Mouse (Mus musculus) left cerebral cortex, postnatal 14 days (tissue): ENCODE results near the gene Colq. TPM values are rescaled to one million over a fixed set of nuclear protein-coding genes. Genes with fewer than 3 reads are reported as not detected.

Source experiments
- DNase-seq, 2 experiments: peaks; one replicate each; pipeline ENCODE4 v3.0.0; 2021 to 2022; ENCODE audit warnings: low spot score in 2 of 2, mixed read lengths in 1 of 2
- intact Hi-C: fragments of 180-260 bp; cut with DNase I; formaldehyde crosslinking; loops from one replicate; pipeline ENCODE4 v1.15.1; 2025
- total RNA-seq, 2 experiments: library from RNA; stranded (reverse); gene quantifications; 2 replicates each; pipeline ENCODE4 v1.2.3; 2021

The Colq gene
- total RNA-seq, 2 experiments from 2014 or later: 2.9 to 3.1 TPM

DNA sequence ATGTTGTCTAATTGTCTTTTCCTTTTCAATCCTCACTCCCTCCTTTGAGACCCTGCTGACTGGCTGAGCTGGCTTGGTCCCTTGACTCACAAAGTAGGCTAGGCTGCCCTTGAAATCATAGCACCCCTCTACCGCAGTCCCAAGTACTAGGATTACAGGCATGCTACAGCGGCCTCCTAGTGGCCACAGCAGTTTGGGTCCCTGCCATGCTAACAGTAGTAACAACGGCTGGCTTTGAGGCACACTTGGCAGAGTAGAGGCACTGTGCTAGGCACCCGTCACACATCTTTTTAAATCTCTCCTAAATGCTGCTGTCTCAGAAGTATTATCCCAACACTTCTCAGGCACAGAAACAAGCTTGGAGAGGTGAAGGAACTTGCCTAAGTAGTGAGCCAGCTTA lies 104.7 kb downstream of the Colq start:
- intact Hi-C loops: no loop called here
- DNase-seq: no peak

- intact Hi-C loops: no loop called here
- DNase-seq: no peak
Observed at GRCm38 (mm10) chr14:31482417-31482816, 108.7 kb downstream of the Colq start.

GRCm38 (mm10) chr14:31473297-31473696 lies 117.8 kb downstream of the Colq start:
- no peak for DNase-seq
- intact Hi-C loops: loop anchor here (2.0 to 5.0 kb wide), 2 partner anchors 86 to 200 kb away; no protein-coding TSS in a partner anchor

Other genes with a start within 250 kb of the Colq start
- gene Sh3bp5, start 155.3 kb downstream of the Colq start, total RNA-seq: 10 to 100 TPM; 73.5 to 73.9 TPM
- 10 to 100 TPM; 15.8 to 16.6 TPM for gene Eaf1, start 96.9 kb downstream of the Colq start, total RNA-seq
- 10 to 100 TPM; 24.9 to 29.4 TPM for gene Mettl6, start 96.3 kb downstream of the Colq start, total RNA-seq
- gene Gm49387, start 49.5 kb upstream of the Colq start, total RNA-seq: not detected
- 1 to 10 TPM; 7.9 to 8.5 TPM for gene Btd, start 49.7 kb upstream of the Colq start, total RNA-seq
- 1 to 10 TPM; 5.0 to 6.9 TPM for gene Hacl1, start 49.9 kb upstream of the Colq start, total RNA-seq
- gene Ankrd28, start 239.3 kb upstream of the Colq start, total RNA-seq: 10 to 100 TPM; 46.8 to 54.8 TPM